Mouse (Mus musculus): ENCODE measurements around the gene Cd320.

- TF ChIP-seq POLR2A (IDR thresholded peaks at IDR 0.05; ENCODE audit: extremely low read depth, insufficient read depth, low read length) (no peak), CTCF (IDR thresholded peaks at IDR 0.05; ENCODE audit: low read depth, low read length) (peak; percentile 53)
Observed at GRCm38 (mm10) chr17:33897114-33897794, 54.4 kb downstream of the Cd320 start.
